In genomic region chr3:60500571-60501527, GRCm38 (mm10) we compare ENCODE assay signal across 8 mouse cellular contexts. TPM values are rescaled to one million over a fixed set of nuclear protein-coding genes. Genes with fewer than 3 reads are reported as not detected.
DNase-seq lines count a peak whose midpoint lies in the region; ATAC-seq and TF ChIP-seq lines count a peak whose summit lies in the region.

No protein-coding gene starts in this region.

- H3ac ChIP-seq in myocyte (ENCODE audit: control insufficient read depth, insufficient read length) = peak overlapping the region; percentile 65

- peak; percentile 90 for DNase-seq in CD4-positive helper T cell, adult 2 months (ENCODE audit: low read depth, low spot score)
- DNase-seq in brain, adult 2 months (ENCODE audit: low read depth, low spot score) = peak; percentile 85
- DNase-seq in liver, embryonic 11.5 days (ENCODE audit: low spot score) = peak; percentile 81
- peak; percentile 80 to 82 for DNase-seq in spleen, postnatal 36 days (ENCODE audit: low spot score in 2 of 2)

- TF ChIP-seq POLR2A in myocyte (IDR thresholded peaks at IDR 0.05; ENCODE audit: insufficient read length, low read depth) = peak; percentile 82

- peaks cover 14% of the 10 kb centered on the region for H3K4me1 ChIP-seq in heart, embryonic 11.5 days (ENCODE audit: control insufficient read depth, insufficient read depth, low read length)
- peaks cover 45% of the 10 kb centered on the region for H3K4me1 ChIP-seq in kidney, embryonic 15.5 days
- peaks cover 27% of the 10 kb centered on the region for H3K4me1 ChIP-seq in liver, embryonic 11.5 days (replicated peaks; ENCODE audit: control insufficient read depth, insufficient read depth, low read length)

- H3K27ac ChIP-seq in heart, embryonic 11.5 days (ENCODE audit: low read depth, low read length) = peak overlapping the region; percentile 98
- H3K27ac ChIP-seq in kidney, embryonic 15.5 days = peak overlapping the region; percentile 96
- peak overlapping the region; percentile 99 for H3K27ac ChIP-seq in liver, embryonic 11.5 days (ENCODE audit: low read depth, low read length)

- peak overlapping the region; percentile 83 for H3K4me3 ChIP-seq in heart, embryonic 11.5 days (ENCODE audit: low read depth, low read length)
- H3K4me3 ChIP-seq in kidney, embryonic 15.5 days (replicated peaks) = peak overlapping the region; percentile 68
- peak overlapping the region; percentile 97 for H3K4me3 ChIP-seq in liver, embryonic 11.5 days (ENCODE audit: low read depth, low read length)
- H3K4me3 ChIP-seq in myocyte = peak overlapping the region; percentile 43

- under 1% methylated on average over 92 of the region's 96 CpGs for WGBS in heart, embryonic 11.5 days (ENCODE audit: insufficient replicate concordance)
- under 1% methylated on average over 68 of the region's 96 CpGs for WGBS in kidney, embryonic 15.5 days
- under 1% methylated on average over 86 of the region's 96 CpGs for WGBS in liver, embryonic 11.5 days

- no peaks in the 10 kb centered on the region for H3K9me3 ChIP-seq in heart, embryonic 11.5 days (replicated peaks; ENCODE audit: control insufficient read depth, low read length)
- no peaks in the 10 kb centered on the region for H3K9me3 ChIP-seq in kidney, embryonic 15.5 days (replicated peaks)
- no peaks in the 10 kb centered on the region for H3K9me3 ChIP-seq in liver, embryonic 11.5 days (ENCODE audit: control insufficient read depth, low read length)

- no peaks in the 10 kb centered on the region for H3K27me3 ChIP-seq in heart, embryonic 11.5 days (ENCODE audit: control insufficient read depth, insufficient read depth, low read length)
- H3K27me3 ChIP-seq in kidney, embryonic 15.5 days = no peaks in the 10 kb centered on the region
- H3K27me3 ChIP-seq in liver, embryonic 11.5 days (replicated peaks; ENCODE audit: control insufficient read depth, insufficient read depth, low read length) = no peaks in the 10 kb centered on the region
- H3K27me3 ChIP-seq in myocyte (ENCODE audit: control insufficient read depth, insufficient read depth, insufficient read length) = no peaks in the 10 kb centered on the region

- H3K36me3 ChIP-seq in heart, embryonic 11.5 days (ENCODE audit: control insufficient read depth, insufficient read depth, low read length) = no peaks in the 10 kb centered on the region
- no peaks in the 10 kb centered on the region for H3K36me3 ChIP-seq in kidney, embryonic 15.5 days
- no peaks in the 10 kb centered on the region for H3K36me3 ChIP-seq in liver, embryonic 11.5 days (ENCODE audit: control insufficient read depth, insufficient read depth, low read length)
- no peaks in the 10 kb centered on the region for H3K36me3 ChIP-seq in myocyte (ENCODE audit: control insufficient read depth, insufficient read depth)

- H3K4me2 ChIP-seq in heart, embryonic 11.5 days = peak overlapping the region; percentile 77
- H3K4me2 ChIP-seq in kidney, embryonic 15.5 days = peak overlapping the region; percentile 72
- H3K4me2 ChIP-seq in liver, embryonic 11.5 days = peak overlapping the region; percentile 82
- H3K4me2 ChIP-seq in myocyte (ENCODE audit: low read depth) = peak overlapping the region; percentile 81

- peaks cover 40% of the 10 kb centered on the region for H3K79me2 ChIP-seq in myocyte (ENCODE audit: control insufficient read depth, insufficient read depth)

- H3K9ac ChIP-seq in heart, embryonic 11.5 days (ENCODE audit: low read depth, low read length) = peak overlapping the region; percentile 97
- H3K9ac ChIP-seq in kidney, embryonic 15.5 days = peak overlapping the region; percentile 70
- peak overlapping the region; percentile 99 for H3K9ac ChIP-seq in liver, embryonic 11.5 days (ENCODE audit: low read depth, low read length)

- ATAC-seq in erythroblast, adult 5-6 weeks (replicated peaks; ENCODE audit: low FRiP score, poor library complexity, severe bottlenecking) = peak; percentile 51
- ATAC-seq in heart, embryonic 11.5 days (replicated peaks; ENCODE audit: insufficient number of reproducible peaks, low FRiP score, low TSS enrichment) = peak; percentile 84
- ATAC-seq in kidney, embryonic 15.5 days (replicated peaks; ENCODE audit: low FRiP score) = peak; percentile 84
- peak; percentile 85 for ATAC-seq in liver, embryonic 11.5 days (replicated peaks; ENCODE audit: low FRiP score)

TF ChIP-seq in myocyte, 11 proteins besides CTCF, POLR2A, EP300 and RAD21:
- TF ChIP-seq E2F4 (IDR thresholded peaks at IDR 0.05; ENCODE audit: insufficient read depth) = no peak
- TF ChIP-seq POLR2AphosphoS2 (IDR thresholded peaks at IDR 0.05; ENCODE audit: insufficient read length, low read depth) = peak; percentile 88

RNA-seq across cellular contexts. Expression of gene Mbnl1, which starts 28.2 kb away (rescaled TPM):
- total RNA-seq in erythroblast, adult 5-6 weeks (2015; ENCODE audit: low replicate concordance) = 251 and 271 TPM in 2 replicates
- 225 and 231 TPM in 2 replicates for total RNA-seq in erythroblast, adult 5-6 weeks (2017; ENCODE audit: low replicate concordance)
- polyA plus RNA-seq in heart, embryonic 11.5 days (2014; fragmentation: Nextera tagmentation; extraction: Ambion mirVana) = 76.6 and 101 TPM in 2 replicates
- 78.8 and 89.4 TPM in 2 replicates for polyA plus RNA-seq in kidney, embryonic 15.5 days (2015; fragmentation: Nextera tagmentation; extraction: Ambion mirVana)
- polyA plus RNA-seq in liver, embryonic 11.5 days (2014; fragmentation: Nextera tagmentation; extraction: Ambion mirVana) = 242 and 268 TPM in 2 replicates
- polyA plus RNA-seq in myocyte (2012; fragmentation: generic; extraction: Trizol) = 24.7 TPM

Comparison
In these comparisons a context has a peak if more than half of its experiments do, and no peak if none do; other contexts are left out.
1. Peak in every context shown above with its lines: DNase-seq, ATAC-seq, H3K4me3 ChIP-seq and H3K27ac ChIP-seq.
2. H3K4me3 ChIP-seq: peak in every context shown above with its lines; median percentile 97 in liver, embryonic 11.5 days; 83 in heart, embryonic 11.5 days; 68 in kidney, embryonic 15.5 days; 43 in myocyte.